Mouse (Mus musculus) lung, adult 2 months (tissue): ENCODE measurements at regions not wholly inside any gene's neighbourhood (a gene's known extent, or its start where the extent isn't known, plus 50 kb on each side); places are given as distances from the start of the nearest gene placed in this dataset.

Source experiments
- DNase-seq: peaks from one replicate; pipeline ENCODE4 v3.0.0; 2022
- H3K4me1 ChIP-seq: fragments of 200-500 bp; 2 replicates; pipeline ENCODE4 v1.6.1; 2011; ENCODE audit warnings: low read length; ENCODE audit not compliant: control insufficient read depth, insufficient read depth
- H3K4me3 ChIP-seq: fragments of 200-500 bp; replicated peaks from 2 replicates; pipeline ENCODE3; 2011; ENCODE audit warnings: low read depth, mild to moderate bottlenecking, control low read depth, low read length; ENCODE audit errors: extremely low read depth
- CTCF ChIP-seq: fragments of 200-500 bp; IDR thresholded peaks from 2 replicates; pipeline ENCODE4 v1.5.1; 2011; ENCODE audit warnings: mild to moderate bottlenecking, low read length, control low read depth; ENCODE audit not compliant: insufficient read depth
- POLR2A ChIP-seq: fragments of 200-500 bp; IDR thresholded peaks from 2 replicates; pipeline ENCODE4 v1.6.1; 2011; ENCODE audit warnings: low read depth, mild to moderate bottlenecking, control low read depth, low read length, borderline replicate concordance; ENCODE audit errors: extremely low read depth
- WGBS: fragments of 180-500 bp; shearing (Covaris S2); methylation state at CpG from one replicate; pipeline ENCODE4 v1.1.7; 2018; 5-methylcytosine and 5-hydroxymethylcytosine counted together

DNA sequence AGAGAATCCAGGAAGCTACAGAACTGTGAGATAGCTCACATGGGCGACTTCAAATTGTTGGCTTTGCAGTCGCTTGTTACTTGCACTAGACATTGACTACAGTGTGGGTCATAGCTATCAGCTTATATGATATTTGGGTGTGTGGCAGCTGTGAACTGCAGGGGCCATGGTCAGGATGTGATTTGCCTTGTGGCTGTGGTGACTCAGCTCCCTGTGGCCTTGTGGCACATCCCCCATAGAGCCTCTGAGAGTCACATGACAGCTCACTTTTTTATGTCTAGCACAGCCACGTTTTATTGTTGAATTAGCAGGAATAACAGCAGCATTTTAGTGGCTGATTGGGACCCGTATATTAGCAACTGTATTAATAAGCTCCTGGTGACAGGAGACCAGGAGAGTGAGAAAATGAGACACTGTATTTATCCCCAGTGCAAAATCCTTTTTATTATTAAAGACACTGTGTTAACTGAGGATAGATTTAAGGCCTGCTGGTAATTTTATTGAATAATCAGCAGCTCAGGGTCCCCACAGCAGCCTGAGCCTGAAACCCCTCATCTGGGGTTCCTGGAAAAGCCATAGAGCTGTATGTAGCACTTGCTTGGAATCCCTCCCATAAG, 141.7 kb downstream of the 9530068E07Rik start:
- TF ChIP-seq CTCF (no peak), POLR2A (no peak)
- Histone ChIP-seq H3K4me1 (no peaks in the 10 kb centered on the region; the same call in 1 of the 2 replicates), H3K4me3 (no peak overlapping the region)
- DNase-seq, result no peak
- 70% methylated on average over 4 of the region's 4 CpGs for WGBS

DNA sequence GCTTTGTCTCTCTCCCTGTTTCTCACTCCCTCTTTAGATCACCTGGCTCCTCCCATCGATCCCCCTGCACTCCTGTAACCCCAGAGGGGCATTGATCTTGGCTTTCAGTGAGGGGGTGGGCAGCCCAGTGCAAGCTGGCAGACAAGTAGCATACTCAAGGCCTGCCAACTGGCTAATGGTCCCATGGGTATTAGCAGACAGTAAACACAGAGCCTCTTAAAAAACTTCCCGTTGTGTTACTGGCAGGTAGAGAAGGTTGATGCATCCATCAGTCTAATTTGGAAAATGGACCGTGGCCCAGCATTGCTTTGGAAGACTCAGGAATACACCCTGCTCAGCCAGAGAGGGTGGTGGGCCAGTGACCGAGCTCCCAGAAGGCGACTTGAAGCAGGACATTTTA, 145.0 kb downstream of the 9530068E07Rik start:
- DNase-seq, result no peak
- WGBS, result 69% methylated on average over 5 of the region's 5 CpGs
- H3K4me1 ChIP-seq, result no peaks in the 10 kb centered on the region
- no peak for TF ChIP-seq POLR2A
- TF ChIP-seq CTCF, result no peak
- H3K4me3 ChIP-seq, result no peak overlapping the region

DNA sequence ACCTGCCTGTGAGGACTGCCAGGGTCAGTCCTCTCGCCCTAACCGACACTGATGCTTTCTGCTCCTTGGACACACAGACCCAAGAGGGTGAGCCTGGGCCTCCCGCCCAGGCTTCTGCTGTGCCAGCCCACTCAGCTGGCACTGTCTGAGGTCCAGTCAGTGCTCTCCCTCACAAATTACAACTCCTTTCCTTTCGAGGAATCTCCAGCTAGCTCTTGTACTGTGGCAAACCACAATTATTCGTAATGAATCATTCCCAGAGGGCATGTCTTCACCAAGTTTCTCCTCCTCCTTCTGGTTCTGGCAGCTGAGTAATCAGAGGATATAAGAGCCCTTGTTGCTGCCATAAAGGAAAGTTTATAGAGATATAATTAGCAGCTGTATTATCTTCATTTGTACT, 155.2 kb downstream of the 9530068E07Rik start:
- no peak overlapping the region for H3K4me3 ChIP-seq
- TF ChIP-seq CTCF (no peak), POLR2A (no peak)
- WGBS, result 59% methylated on average over 5 of the region's 5 CpGs
- no peak for DNase-seq
- H3K4me1 ChIP-seq, result no peaks in the 10 kb centered on the region

DNA sequence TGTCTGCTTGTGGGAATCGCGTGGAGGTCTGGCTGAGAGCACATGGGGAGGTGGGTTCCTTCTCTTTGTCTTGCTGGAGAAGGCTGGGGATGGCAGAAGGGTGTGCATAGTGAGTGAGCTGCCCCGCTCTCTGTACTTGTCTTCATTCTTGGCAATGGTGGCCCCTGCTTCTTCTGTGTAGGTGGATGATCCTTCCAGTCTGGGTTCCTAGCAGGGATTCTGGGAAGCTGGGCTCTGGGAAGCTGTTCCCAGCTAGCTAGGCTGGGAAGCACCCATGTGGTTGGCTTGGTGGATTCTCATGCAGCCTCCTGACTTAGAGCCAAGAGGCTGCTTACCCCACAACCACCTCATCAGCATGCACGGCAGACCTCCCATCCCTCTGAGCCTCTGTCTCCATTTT, 156.6 kb downstream of the 9530068E07Rik start:
- no peak for TF ChIP-seq CTCF
- TF ChIP-seq POLR2A, result no peak
- 83% methylated on average over 4 of the region's 4 CpGs for WGBS
- no peaks in the 10 kb centered on the region for H3K4me1 ChIP-seq
- H3K4me3 ChIP-seq, result no peak overlapping the region
- no peak for DNase-seq

DNA sequence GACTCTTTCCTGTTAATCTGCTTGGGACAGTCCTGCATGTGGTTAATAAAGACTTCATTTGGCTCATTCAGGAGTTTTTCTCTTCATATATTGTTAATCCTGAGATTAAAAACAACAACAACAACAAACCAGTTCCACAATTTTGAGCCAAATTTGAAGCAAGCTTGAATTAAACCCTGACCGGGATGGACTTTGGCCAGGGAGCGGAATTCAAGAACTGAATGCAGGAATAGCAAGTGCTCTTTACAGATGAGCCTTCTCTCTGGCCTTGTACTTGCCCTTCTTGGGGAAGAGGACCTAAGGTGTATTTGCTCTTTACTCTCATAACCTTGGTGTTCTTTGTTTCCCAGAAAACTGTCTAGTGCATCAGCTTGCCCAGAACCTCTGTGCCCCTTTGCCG, 161.6 kb downstream of the 9530068E07Rik start:
- TF ChIP-seq POLR2A (no peak), CTCF (no peak)
- no peak for DNase-seq
- 88% methylated on average over 3 of the region's 3 CpGs for WGBS
- Histone ChIP-seq H3K4me1 (no peaks in the 10 kb centered on the region), H3K4me3 (no peak overlapping the region)

DNA sequence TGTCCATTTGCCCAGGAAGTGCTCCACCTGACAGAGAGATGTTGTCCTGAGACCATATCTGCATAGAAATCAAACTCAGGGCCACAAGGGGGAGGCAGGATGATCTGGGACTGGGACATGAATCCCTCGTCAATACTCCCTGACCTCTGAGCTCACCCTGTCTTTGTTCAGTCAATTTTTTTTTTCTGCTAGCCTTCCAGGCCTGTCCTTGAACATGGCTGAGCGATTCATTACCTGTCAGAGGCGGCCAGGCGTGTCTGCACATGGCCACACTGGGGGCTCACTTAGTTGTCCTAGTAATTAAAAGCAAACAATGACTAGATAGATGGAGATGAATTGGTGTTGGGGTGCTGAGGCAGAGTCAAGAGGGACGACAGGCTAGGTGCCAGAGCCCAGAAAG, 162.6 kb downstream of the 9530068E07Rik start:
- Histone ChIP-seq H3K4me1 (no peaks in the 10 kb centered on the region), H3K4me3 (no peak overlapping the region)
- 76% methylated on average over 5 of the region's 5 CpGs for WGBS
- TF ChIP-seq CTCF (no peak), POLR2A (no peak)
- DNase-seq, result no peak

DNA sequence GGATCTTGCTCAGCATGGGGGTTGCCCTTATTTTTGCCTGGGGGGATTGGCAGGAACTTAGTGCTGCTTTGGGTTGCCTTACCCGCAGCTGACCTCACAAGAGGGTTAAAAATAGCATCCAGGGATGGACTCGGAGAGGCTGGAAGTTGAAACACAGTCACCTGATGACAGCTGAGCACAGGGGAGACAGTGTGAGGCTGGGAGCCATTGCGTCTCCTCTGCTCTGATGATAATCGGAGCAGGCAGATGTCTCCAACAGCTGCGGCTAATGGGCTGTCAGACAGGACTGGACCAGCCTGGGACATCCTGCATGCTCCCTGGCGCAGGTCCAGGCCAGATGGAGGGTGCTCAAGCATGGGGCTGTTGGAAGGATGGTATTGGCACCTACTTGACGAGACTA, 165.1 kb downstream of the 9530068E07Rik start:
- TF ChIP-seq POLR2A, result no peak
- TF ChIP-seq CTCF, result no peak
- no peak overlapping the region for H3K4me3 ChIP-seq
- 36% methylated on average over 7 of the region's 7 CpGs for WGBS
- H3K4me1 ChIP-seq, result no peaks in the 10 kb centered on the region
- no peak for DNase-seq

DNA sequence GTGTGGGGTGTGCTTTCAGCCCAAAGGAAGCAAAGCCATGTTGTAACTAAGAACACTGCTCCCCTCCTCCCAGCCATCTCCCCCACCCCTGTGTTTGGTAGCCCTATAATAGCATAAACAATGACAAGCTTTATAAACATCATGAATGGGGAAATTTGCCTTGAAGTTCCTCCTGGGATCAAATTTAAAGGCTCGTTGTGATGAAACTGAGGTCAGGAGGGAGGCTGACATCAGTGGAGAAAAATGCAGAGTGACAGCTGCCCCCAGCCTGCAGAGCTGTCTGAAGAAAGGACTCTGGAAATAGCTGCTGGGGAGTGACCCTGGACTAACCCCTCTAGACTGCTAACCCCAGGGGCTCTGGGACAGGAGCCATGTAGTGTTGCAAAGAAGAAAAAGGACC, 169.2 kb downstream of the 9530068E07Rik start:
- Histone ChIP-seq H3K4me1 (no peaks in the 10 kb centered on the region), H3K4me3 (no peak overlapping the region)
- DNase-seq, result peak; percentile 8
- WGBS, result 14% methylated on average over 1 of the region's 1 CpGs
- TF ChIP-seq POLR2A, result no peak
- no peak for TF ChIP-seq CTCF

DNA sequence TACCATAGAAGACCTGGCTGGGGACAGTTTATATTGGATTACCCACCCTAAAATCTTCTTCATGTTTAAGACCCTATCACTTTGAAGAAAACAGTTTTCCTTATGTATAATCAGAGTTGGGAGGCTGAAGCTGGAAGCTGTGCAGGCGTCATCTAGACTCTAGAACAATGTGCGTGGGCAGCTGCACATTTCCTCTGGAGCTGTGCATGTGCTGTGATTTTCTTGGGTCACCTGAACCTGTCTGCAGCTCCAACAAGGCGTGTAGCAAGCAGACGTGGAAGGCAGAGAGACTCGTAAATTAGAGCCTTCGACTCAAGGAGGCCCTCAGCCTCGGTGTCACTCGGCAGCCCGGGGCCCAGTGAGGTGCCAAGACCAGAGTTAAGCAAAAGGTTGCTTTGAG, 169.8 kb downstream of the 9530068E07Rik start:
- DNase-seq, result no peak
- 69% methylated on average over 9 of the region's 9 CpGs for WGBS
- no peaks in the 10 kb centered on the region for H3K4me1 ChIP-seq
- H3K4me3 ChIP-seq, result no peak overlapping the region
- no peak for TF ChIP-seq POLR2A
- TF ChIP-seq CTCF, result no peak

DNA sequence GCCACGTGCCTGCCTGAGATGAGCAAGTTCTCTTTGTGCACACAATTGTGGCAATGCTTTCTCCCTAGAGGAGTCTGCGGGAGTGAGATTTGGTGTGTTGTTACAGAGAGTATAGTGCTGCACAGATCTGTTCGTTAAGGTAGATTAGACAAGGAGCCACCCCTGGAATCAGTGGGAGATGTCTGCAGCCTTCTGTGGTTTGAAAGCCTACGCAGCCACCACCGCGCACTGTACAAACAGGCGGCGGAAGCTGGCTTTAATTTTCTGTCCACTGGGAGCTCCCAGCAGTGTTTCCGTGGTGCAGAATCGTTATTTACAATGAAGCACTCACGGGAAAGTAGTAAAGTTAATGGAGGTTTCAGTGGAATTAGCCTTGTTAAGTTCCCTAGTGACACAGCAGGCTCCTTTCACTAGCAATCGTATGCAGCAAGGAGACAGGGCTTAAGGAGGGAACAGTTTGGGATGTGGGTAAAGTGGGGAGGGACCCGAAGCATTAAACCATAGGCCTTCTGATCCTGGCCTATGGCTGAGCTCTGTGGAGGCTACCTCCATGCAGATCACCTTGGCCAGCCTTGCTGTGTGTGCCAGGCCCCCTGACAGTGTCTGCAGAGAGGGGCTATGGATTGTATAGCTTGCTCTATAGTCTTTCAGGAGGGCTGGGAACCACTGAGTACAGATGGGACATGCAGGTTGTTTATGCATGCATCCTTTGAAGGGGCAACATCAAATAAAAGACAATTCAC, 171.9 kb downstream of the 9530068E07Rik start:
- no peak overlapping the region for H3K4me3 ChIP-seq
- WGBS, result 78% methylated on average over 13 of the region's 13 CpGs
- TF ChIP-seq CTCF (no peak), POLR2A (no peak)
- H3K4me1 ChIP-seq, result no peaks in the 10 kb centered on the region
- DNase-seq, result no peak
